Mouse (Mus musculus) lung, embryonic 15.5 days (tissue): ENCODE measurements around the gene Gtf2ird2. TPM values are rescaled to one million over a fixed set of nuclear protein-coding genes. Genes with fewer than 3 reads are reported as not detected.

ENCODE experiments used
- ATAC-seq: fragments of 200-750 bp; cut with Nextera tagmentation; 2 replicates; pipeline ENCODE4 v1.8.0; 2017; ENCODE audit warnings: moderate number of reproducible peaks, borderline replicate concordance; ENCODE audit not compliant: low FRiP score, low TSS enrichment; ENCODE audit errors: extremely low read depth
- H3K27ac ChIP-seq: fragments of 300-500 bp; sonication (generic); 2 replicates; pipeline ENCODE4 v1.5.1; 2015; ENCODE audit warnings: moderate library complexity, mild to moderate bottlenecking, inconsistent platforms
- H3K27me3 ChIP-seq: fragments of 300-500 bp; sonication (generic); 2 replicates; pipeline ENCODE4 v1.6.1; 2015; ENCODE audit warnings: inconsistent platforms
- H3K36me3 ChIP-seq: fragments of 300-500 bp; sonication (generic); 2 replicates; pipeline ENCODE4 v1.6.1; 2015; ENCODE audit warnings: inconsistent platforms
- H3K4me1 ChIP-seq: fragments of 300-500 bp; sonication (generic); 2 replicates; pipeline ENCODE4 v1.6.1; 2015; ENCODE audit warnings: inconsistent platforms
- H3K4me2 ChIP-seq: fragments of 300-500 bp; sonication (generic); 2 replicates; pipeline ENCODE4 v1.6.1; 2015; ENCODE audit warnings: inconsistent platforms, mild to moderate bottlenecking, moderate library complexity
- H3K4me3 ChIP-seq: fragments of 300-500 bp; sonication (generic); 2 replicates; pipeline ENCODE4 v1.5.1; 2015; ENCODE audit warnings: mild to moderate bottlenecking, inconsistent platforms
- H3K9ac ChIP-seq: fragments of 300-500 bp; sonication (generic); 2 replicates; pipeline ENCODE4 v1.6.1; 2015; ENCODE audit warnings: inconsistent platforms
- H3K9me3 ChIP-seq: fragments of 300-500 bp; sonication (generic); 2 replicates; pipeline ENCODE4 v1.6.1; 2016; ENCODE audit warnings: inconsistent platforms
- WGBS: fragments of 180-500 bp; shearing (Covaris S2); methylation state at CpG from one replicate; pipeline ENCODE4 v1.1.7; 2015; 5-methylcytosine and 5-hydroxymethylcytosine counted together
- polyA plus RNA-seq: library from polyadenylated mRNA; unstranded; fragments of >200 nt; fragmentation: Nextera tagmentation; extraction: Ambion mirVana; gene quantifications from 2 replicates; pipeline ENCODE4 v1.2.1, GENCODE M21; 2015

Gtf2ird2 gene
- polyA plus RNA-seq, 1 experiment from 2014 or later, result 10.1 TPM

DNA sequence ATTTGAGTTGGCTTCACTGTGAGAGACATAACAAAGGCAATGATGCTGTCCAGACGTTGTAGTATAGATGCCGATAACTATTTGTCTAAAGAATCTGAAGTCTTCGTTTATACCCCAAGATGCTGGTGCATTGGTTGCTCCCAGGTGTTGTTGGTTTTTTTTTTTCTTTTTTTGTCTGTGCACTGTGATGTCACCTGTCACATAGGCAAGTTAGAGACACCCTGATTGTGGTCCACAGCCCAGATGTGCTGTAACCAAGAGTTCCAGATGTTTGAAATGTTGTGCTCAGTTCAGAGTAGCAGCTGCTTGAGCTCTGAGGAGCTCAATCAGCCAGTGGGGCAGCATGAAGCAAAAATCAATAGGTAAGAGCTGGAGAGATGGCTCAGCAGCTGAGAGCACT is 2.2 kb downstream of the Gtf2ird2 start:
- no peaks in the 10 kb centered on the region for H3K27me3 ChIP-seq
- H3K9ac ChIP-seq, result no peak overlapping the region
- no peaks in the 10 kb centered on the region for H3K36me3 ChIP-seq
- H3K4me2 ChIP-seq, result no peak overlapping the region
- no peak overlapping the region for H3K27ac ChIP-seq
- peaks cover 23% of the 10 kb centered on the region for H3K4me1 ChIP-seq
- 87% methylated on average over 3 of the region's 3 CpGs for WGBS
- no peaks in the 10 kb centered on the region for H3K9me3 ChIP-seq
- no peak for ATAC-seq
- H3K4me3 ChIP-seq, result no peak overlapping the region

DNA sequence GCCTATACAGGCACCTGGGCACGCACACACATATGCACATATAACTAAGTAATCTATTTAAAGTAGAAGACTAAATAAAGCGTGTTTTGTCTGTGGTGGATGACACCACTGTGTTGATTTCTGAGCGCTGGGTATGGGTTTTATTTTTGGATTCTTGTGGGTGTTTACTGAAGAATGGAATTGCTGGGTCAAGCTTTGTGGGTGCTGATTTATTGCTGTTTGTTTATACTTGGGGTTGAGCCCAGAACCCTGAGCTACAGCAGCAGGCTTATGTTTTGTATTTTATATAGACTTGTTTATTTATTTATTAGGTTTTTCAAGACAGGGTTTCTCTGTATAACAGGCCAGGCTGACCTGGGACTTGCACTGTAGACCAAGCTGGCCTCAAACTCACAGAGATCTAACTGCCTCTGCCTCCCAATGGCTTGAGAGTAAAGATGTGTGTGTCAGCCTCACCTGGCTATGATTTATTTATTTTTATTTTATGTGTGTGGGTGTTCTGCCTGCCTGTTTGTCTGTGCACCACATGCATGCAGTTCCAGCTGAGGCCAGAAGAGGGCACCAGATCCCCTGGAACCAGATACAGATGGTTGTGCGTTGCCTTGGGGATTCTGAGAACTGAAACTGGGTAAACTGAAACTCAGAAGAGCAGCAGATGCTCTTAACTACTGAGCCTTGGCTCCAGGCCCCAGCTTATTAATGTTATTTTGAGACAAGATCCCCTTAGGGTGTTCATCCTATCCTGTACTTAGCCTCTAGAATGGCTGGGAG is 3.3 kb downstream of the Gtf2ird2 start:
- Histone ChIP-seq H3K27ac (no peak overlapping the region), H3K4me1 (peaks cover 21% of the 10 kb centered on the region), H3K9ac (no peak overlapping the region), H3K27me3 (no peaks in the 10 kb centered on the region), H3K9me3 (no peaks in the 10 kb centered on the region), H3K4me3 (no peak overlapping the region), H3K4me2 (no peak overlapping the region), H3K36me3 (no peaks in the 10 kb centered on the region)
- ATAC-seq, result no peak
- WGBS, result 64% methylated on average over 4 of the region's 4 CpGs

DNA sequence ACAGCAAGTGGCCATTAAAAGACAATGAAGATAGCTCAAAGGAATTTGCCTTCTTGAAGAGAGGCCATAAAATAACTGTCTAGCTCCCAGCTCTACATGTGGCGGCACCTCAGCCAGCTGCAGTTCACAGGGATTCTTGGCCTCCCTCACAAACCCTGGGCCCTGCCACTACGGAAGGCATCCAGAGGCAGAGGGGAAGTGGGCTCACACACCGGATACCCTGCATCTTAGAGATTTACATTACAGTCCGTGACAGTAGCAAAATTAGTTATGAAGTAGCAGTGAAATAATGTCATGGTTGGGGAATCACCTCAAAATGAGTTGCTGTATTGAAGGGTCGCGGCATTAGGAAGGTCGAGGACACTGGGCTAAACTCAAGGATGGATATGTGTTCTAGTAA is 4.8 kb downstream of the Gtf2ird2 start:
- Histone ChIP-seq H3K27me3 (no peaks in the 10 kb centered on the region), H3K4me1 (peaks cover 7% of the 10 kb centered on the region; the same call in 1 of the 2 replicates), H3K9me3 (no peaks in the 10 kb centered on the region), H3K4me2 (no peak overlapping the region), H3K36me3 (no peaks in the 10 kb centered on the region), H3K27ac (no peak overlapping the region), H3K9ac (no peak overlapping the region), H3K4me3 (no peak overlapping the region)
- ATAC-seq, result no peak
- WGBS, result 71% methylated on average over 7 of the region's 7 CpGs

DNA sequence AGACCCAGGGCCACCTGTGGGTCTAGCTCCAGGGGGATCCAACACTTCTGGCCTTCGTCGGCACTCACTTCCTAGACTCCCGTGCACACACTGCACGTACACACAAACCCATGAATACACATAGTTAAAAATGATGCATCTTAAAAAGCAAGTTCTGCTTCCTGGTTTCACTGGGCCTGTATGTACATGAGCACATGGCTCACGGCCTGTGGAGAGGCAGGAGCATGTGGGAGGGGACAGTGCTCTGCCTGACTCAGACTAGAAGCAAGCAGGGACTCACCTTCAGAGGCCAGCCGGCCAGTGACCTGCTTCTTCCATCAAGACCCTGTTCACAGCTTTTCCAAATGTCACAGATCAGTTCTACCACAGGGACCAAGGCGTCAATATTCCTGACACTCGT is 9.8 kb downstream of the Gtf2ird2 start:
- no peak for ATAC-seq
- H3K9ac ChIP-seq, result no peak overlapping the region
- 80% methylated on average over 8 of the region's 8 CpGs for WGBS

DNA sequence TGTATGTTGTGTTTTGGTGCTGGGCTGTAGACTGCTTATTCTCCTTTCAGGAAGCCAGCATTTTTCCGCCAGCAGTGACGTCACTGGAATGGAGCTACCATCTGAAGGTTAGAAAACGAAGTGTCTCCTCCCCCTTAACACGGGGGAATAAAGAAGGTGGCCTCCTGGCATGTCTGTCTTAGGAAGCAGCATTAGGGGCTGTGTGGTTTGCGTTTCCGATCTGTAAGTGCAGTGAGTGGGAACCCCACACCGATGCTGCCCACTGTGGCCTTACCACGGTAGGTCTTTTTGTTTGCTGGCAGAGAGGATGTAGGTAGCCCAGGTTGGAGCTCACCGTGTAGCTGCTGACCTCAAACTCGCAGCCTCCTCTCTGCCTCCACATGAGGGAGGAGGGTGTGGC is 22.9 kb downstream of the Gtf2ird2 start:
- H3K27me3 ChIP-seq, result no peaks in the 10 kb centered on the region
- H3K36me3 ChIP-seq, result peaks cover 9% of the 10 kb centered on the region; the same call in 1 of the 2 replicates
- no peak overlapping the region for H3K4me3 ChIP-seq
- 83% methylated on average over 10 of the region's 10 CpGs for WGBS
- no peaks in the 10 kb centered on the region for H3K9me3 ChIP-seq
- H3K9ac ChIP-seq, result no peak overlapping the region
- H3K27ac ChIP-seq, result no peak overlapping the region
- ATAC-seq, result no peak
- H3K4me1 ChIP-seq, result peaks cover 17% of the 10 kb centered on the region
- H3K4me2 ChIP-seq, result no peak overlapping the region

More for the DNA sequence above, 9.8 kb downstream of the Gtf2ird2 start:
- Histone ChIP-seq H3K27ac (no peak overlapping the region), H3K9me3 (no peaks in the 10 kb centered on the region), H3K4me2 (no peak overlapping the region), H3K4me3 (no peak overlapping the region), H3K36me3 (peaks cover 7% of the 10 kb centered on the region; the same call in 1 of the 2 replicates), H3K4me1 (no peaks in the 10 kb centered on the region), H3K27me3 (no peaks in the 10 kb centered on the region)

DNA sequence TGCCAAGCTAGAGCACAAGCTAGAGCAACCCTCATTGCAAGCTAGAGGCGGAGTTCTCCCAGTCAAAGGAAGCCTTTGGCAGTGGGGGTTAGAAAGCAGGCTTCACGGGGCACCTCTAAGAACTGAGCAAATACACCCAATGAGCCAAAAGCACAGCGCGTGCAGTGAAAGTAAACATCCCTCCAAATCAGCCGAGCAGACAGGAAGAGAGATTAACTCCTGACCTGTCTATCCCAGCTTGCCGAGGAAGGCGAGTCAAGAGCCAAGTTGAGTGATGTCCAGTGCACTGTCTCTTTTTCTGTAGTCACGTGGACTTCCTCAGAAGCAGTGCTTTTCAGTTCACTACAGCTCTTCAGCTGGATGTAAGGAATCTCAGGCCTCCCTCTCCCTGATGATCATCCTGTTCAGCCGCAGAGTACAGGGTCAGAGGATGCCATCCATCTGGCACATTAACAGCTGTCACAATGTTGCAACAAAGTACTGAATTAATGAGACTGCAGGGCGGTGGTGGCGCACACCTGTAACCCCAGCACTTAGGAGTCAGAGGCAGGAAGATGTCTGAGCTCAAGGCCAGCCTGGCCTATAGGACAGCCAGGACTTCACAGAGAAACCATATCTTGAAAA is 26.2 kb downstream of the Gtf2ird2 start:
- 8% methylated on average over 11 of the region's 11 CpGs for WGBS
- Histone ChIP-seq H3K36me3 (peaks cover 7% of the 10 kb centered on the region; the same call in 1 of the 2 replicates), H3K4me1 (peaks cover 22% of the 10 kb centered on the region), H3K4me3 (no peak overlapping the region), H3K9me3 (no peaks in the 10 kb centered on the region), H3K27me3 (no peaks in the 10 kb centered on the region), H3K9ac (no peak overlapping the region), H3K27ac (peak overlapping the region; percentile 60), H3K4me2 (0 out of 2 replicates have a peak overlapping the region, but pooled peaks have one; percentile 3)
- ATAC-seq, result peak; percentile 77

DNA sequence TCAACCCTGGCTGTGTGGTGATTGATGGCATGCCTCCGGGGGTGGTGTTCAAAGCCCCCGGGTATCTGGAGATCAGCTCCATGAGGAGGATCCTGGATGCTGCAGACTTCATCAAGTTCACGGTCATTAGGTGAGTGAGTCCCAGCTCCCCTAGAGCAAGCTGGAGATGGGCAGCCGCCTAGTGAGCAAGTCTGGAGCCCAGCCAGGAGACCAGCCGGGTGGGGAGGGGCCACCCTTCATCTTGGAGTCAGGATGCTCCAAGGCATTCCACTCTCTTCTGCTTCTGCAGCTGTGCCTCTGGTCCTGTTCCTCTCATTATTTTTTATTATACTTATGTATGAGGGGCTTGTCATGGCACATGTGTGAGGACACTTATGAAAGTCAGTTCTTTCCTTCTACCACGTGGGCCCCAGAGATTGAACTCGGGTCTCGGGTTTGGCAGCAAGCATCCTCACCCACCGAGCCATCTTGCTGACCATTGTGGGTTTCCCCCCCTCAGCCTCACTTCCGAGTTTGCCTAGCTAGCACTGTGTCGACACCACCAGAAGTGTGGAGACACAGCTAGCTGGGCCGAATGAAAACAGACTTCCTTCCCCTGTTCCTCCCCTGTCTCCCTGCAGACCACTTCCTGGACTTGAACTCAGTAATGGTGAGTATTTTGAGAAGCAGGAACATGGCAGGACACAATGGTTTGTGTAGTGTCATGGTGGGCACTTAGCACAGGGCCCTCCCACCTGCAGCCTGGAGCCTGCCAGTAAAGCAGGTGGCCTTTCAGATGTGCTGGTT is 30.4 kb downstream of the Gtf2ird2 start:
- no peak overlapping the region for H3K4me3 ChIP-seq
- H3K9me3 ChIP-seq, result no peaks in the 10 kb centered on the region
- 42% methylated on average over 12 of the region's 12 CpGs for WGBS
- H3K4me1 ChIP-seq, result peaks cover 19% of the 10 kb centered on the region
- no peaks in the 10 kb centered on the region for H3K27me3 ChIP-seq
- no peak overlapping the region for H3K27ac ChIP-seq
- H3K9ac ChIP-seq, result no peak overlapping the region
- 0 out of 2 replicates have a peak, but pooled peaks cover 3% of the 10 kb centered on the region for H3K36me3 ChIP-seq
- no peak overlapping the region for H3K4me2 ChIP-seq
- ATAC-seq, result no peak; the same call in 1 of the 2 replicates

DNA sequence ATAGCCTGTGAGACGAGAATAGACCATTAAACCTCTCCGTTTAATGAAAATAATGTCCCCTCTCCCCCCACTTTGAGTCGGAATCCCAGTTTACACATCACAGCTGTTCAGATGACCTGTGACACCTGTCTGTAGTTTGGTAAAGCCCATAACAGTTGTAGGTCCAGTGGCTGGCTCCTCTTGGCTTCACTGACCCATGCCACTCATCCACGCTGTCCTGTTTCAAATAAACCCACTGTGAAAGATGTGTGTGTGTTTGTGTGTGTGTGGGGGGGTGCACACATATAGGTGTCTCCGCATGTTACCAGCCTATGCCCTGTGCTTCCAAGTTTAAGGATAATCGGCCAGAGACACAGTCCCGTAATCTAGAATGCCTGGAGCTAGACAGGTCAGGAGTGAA is 34.1 kb downstream of the Gtf2ird2 start:
- 80% methylated on average over 7 of the region's 7 CpGs for WGBS
- ATAC-seq, result no peak

DNA sequence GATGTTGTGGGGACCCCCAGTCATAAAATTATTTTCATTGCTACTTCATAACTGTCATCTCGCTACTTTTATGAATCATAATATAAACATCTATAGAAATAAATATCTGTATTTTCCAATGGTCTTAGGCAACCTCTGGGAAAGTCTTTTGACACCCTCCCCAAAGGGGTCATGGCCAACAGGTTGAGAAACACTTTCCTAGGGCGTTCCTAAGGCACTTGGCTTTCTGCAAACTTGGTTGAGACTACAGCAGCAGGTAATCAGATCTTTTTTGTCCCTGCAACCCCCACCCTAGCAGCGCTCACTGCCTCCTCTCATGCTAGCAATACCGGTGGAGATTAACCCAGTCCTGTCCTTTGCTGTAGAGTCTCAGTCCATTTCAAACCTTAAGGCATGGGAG is 37.5 kb downstream of the Gtf2ird2 start:
- no peaks in the 10 kb centered on the region for H3K9me3 ChIP-seq
- no peak overlapping the region for H3K4me3 ChIP-seq
- peak overlapping the region; percentile 75 for H3K4me2 ChIP-seq
- peaks cover 22% of the 10 kb centered on the region for H3K4me1 ChIP-seq
- ATAC-seq, result no peak
- no peak overlapping the region for H3K27ac ChIP-seq
- H3K27me3 ChIP-seq, result peaks cover 7% of the 10 kb centered on the region; the same call in 1 of the 2 replicates
- 28% methylated on average over 4 of the region's 4 CpGs for WGBS
- no peaks in the 10 kb centered on the region for H3K36me3 ChIP-seq
- H3K9ac ChIP-seq, result peak overlapping the region; percentile 44; the same call in 1 of the 2 replicates

More for the DNA sequence above, 34.1 kb downstream of the Gtf2ird2 start:
- Histone ChIP-seq H3K36me3 (no peaks in the 10 kb centered on the region), H3K9ac (no peak overlapping the region), H3K4me3 (no peak overlapping the region), H3K4me1 (peaks cover 19% of the 10 kb centered on the region), H3K4me2 (no peak overlapping the region), H3K9me3 (no peaks in the 10 kb centered on the region), H3K27me3 (peaks cover 7% of the 10 kb centered on the region; the same call in 1 of the 2 replicates), H3K27ac (no peak overlapping the region)

DNA sequence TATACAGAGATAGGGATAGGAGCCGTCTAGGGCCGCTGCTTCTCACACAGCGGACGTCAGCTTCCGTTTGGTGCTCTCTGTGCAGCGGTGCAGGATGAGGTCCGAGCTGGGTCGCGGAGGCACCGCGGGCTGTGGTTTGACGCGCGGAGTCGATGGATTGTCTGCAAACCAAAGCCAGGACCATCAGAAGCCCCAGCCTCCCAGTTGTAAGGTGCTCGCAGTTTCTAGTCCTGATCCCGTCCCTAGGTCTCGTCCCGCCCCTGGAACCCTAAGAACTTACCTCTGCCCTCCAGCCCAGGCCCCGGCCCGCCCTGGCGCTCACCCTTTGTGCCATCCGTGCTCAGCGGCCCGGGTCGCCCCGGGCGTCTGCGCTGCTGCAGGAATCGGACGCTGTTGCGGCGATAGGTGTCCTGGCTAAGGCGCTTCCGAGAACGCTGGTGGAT is 37.9 kb downstream of the Gtf2ird2 start:
- ATAC-seq, result no peak
- peaks cover 7% of the 10 kb centered on the region; the same call in 1 of the 2 replicates for H3K27me3 ChIP-seq
- H3K9ac ChIP-seq, result peak overlapping the region; percentile 44
- no peak overlapping the region for H3K27ac ChIP-seq
- H3K4me1 ChIP-seq, result peaks cover 24% of the 10 kb centered on the region
- 2% methylated on average over 36 of the region's 36 CpGs for WGBS
- peak overlapping the region; percentile 31 for H3K4me3 ChIP-seq
- no peaks in the 10 kb centered on the region for H3K36me3 ChIP-seq
- H3K9me3 ChIP-seq, result no peaks in the 10 kb centered on the region
- peak overlapping the region; percentile 75 for H3K4me2 ChIP-seq

DNA sequence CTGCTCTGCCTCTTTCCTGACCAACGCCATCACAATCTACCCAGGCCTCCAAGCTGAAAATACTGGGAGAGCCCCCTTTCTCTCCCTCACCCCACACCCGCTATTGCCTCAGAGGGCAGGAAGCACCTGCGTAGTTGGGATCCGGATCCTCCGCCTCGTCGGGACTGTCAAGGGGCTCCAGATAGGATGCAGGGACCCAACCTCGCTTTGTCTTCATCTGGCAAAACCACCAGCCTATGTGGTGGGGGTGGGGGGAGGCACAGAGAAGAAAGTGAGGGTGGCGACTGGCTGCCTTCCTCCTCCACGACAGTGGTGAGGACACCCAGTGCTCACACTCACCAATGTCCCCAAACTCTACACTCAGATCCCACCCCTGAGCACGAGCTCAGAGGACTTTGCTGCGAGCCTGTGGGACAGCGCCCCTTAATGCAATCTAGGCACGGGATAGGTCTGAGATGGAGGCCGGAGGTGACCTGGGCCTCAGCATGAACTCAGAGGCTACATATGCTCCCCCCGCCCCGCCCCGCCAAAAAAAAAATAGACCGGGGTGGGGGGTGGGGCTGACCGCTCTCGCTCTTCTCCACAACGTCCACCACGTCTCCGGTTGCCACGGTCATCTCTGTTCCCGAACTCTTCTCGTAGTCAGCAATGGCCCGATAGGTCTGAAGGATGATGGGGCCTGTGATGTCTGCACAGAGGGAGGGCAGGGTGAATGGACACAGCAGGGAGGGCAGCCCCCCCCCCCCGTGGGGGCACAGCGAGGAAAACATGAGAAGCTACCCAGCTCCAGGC is 41.5 kb downstream of the Gtf2ird2 start:
- H3K9me3 ChIP-seq, result no peaks in the 10 kb centered on the region
- no peak overlapping the region for H3K4me2 ChIP-seq
- peaks cover 44% of the 10 kb centered on the region for H3K4me1 ChIP-seq
- no peak; the same call in 1 of the 2 replicates for ATAC-seq
- no peak overlapping the region for H3K9ac ChIP-seq
- 72% methylated on average over 30 of the region's 30 CpGs for WGBS
- H3K27ac ChIP-seq, result no peak overlapping the region
- no peaks in the 10 kb centered on the region for H3K36me3 ChIP-seq
- no peak overlapping the region for H3K4me3 ChIP-seq
- H3K27me3 ChIP-seq, result peaks cover 7% of the 10 kb centered on the region; the same call in 1 of the 2 replicates
